Mouse (Mus musculus): ENCODE data around the gene Spag6.

DNA sequence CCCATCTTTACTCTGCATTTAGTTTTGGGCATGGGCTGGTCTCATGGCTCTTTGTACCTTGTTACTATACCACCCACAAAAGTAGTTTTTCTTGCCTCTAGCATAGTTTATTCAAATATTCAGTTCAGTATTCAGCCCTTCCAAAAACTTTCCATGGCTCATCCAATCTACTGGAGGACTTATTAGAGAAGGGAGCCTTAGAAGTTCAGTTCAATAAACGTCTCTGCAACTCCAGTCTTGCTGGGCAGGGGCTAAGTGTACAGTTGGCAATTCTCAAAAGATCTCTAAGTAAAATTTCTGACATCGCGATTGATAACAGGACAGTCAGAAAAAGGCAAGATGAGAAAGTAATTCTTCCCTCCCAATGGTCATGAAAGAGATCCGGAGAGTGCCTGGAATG is 13.3 kb upstream of the Spag6 start:
- no peak for TF ChIP-seq CTCF (IDR thresholded peaks at IDR 0.05; ENCODE audit: low read depth)
- no peak for TF ChIP-seq EP300 (IDR thresholded peaks at IDR 0.05; ENCODE audit: low read depth)

Data from liver, postnatal 0 days (tissue).